Mouse (Mus musculus): ENCODE data around the gene Hsp90aa1.
"Not testable (repeated sequence)": the region's sequence is repeated elsewhere in the genome, so short reads cannot be mapped to it uniquely, and the experiment has no call there.

Gene Hsp90aa1

DNA sequence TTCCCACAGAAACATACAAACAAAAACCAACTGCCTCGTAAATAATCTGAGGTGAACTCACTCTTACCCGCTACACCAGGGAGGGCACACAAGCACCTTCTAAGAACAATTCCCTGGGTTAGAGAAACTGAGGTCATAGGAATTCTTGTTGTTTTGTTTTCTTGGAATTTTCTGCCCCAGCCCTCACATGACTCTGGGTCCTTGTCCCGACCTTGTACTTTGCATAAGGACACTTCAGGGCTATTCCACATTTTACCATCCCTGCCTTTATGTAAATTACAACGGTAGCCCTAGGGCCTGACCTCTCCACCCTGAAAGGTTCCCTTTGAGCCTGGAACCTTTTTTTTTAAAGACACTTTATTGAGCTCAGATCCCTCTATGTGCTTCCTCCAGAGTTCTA is at the start of gene Hsp90aa1:
Hsp90aa1 (minus strand) TSS at position 173 of the 400 bp plus-strand sequence.
- CTCF ChIA-PET, result interaction anchor here (1.2 kb wide), 1 partner anchor 35 kb away, joined by 3 read pairs; the partner anchor contains the start of gene Wdr20

DNA sequence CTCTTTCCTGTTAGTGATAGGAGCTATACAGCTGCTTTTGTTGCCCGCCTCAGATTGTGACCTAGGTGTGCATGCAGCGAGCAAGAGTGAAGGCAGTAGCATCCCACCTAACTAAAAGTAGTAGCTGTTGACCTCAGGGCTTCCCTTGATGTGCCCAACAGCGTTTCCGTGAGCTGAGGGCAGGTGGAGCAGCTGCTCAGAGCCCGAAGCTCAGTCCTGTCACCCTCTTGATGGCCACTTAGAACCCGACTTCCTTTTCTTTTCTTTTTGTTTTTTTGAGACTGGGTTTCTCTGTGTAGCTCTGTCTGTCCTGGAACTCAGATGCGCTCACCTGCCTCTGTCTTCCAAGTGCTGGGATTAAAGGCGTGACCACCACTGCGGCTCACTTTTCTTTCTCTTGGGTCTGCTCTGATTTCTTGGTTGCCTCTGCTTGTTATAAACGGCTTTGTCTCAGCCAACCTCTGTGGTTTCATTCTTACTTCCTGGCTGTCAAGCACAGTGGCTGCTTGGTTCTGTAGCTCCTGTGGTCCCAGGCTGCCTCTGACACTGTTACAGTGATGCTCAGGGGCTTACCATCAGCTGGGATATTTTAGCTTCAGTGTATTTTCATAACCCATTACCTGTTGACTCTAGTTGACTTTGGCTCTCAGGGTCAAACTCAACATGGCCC is 48.4 kb upstream of the Hsp90aa1 start:
- CTCF ChIA-PET, result interaction anchor here (1.0 to 1.1 kb wide), 2 partner anchors 11 to 28 kb away, joined by 3 read pairs; no protein-coding TSS in a partner anchor

DNA sequence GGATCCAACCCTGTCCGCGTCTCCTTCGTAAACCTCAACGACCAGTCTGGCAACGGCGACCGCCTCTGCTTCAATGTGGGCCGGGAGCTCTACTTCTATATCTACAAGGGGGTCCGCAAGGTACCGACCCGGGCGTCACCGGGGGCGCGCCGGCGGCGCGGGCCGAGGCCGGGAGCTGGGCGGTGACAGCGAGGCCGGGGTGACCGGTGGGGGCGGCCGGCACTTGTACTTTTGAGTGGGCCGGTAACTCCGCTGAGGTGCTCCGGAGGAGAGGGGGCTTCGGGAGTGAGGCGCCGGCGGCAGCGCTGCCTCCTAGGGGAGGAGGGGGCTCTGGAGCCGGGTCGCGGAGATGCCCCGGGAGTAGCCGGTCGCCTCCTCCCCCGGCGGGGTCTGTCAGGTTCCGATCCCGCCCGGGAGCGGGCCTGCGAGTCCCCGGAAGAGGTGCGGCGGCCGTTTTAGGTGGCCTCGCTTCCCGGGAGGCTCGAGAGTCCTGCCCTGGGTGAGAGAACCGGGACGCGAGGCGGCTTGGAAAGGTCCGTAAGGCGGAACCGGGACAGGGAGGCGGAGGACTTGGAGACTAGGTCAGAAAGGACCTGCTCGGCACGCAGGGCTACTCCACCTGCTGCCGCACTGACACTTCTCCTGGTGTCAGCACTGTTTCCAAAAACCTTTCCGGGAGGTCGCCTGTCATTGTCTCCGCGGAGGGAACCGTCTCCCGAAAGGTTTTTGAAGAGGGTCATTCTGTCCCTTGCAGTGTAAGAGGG is 35.8 kb upstream of the Hsp90aa1 start:
- CTCF ChIA-PET, result interaction anchor here (0.7 to 0.9 kb wide), 2 partner anchors 35 to 130 kb away, joined by 3 read pairs; no protein-coding TSS in a partner anchor

DNA sequence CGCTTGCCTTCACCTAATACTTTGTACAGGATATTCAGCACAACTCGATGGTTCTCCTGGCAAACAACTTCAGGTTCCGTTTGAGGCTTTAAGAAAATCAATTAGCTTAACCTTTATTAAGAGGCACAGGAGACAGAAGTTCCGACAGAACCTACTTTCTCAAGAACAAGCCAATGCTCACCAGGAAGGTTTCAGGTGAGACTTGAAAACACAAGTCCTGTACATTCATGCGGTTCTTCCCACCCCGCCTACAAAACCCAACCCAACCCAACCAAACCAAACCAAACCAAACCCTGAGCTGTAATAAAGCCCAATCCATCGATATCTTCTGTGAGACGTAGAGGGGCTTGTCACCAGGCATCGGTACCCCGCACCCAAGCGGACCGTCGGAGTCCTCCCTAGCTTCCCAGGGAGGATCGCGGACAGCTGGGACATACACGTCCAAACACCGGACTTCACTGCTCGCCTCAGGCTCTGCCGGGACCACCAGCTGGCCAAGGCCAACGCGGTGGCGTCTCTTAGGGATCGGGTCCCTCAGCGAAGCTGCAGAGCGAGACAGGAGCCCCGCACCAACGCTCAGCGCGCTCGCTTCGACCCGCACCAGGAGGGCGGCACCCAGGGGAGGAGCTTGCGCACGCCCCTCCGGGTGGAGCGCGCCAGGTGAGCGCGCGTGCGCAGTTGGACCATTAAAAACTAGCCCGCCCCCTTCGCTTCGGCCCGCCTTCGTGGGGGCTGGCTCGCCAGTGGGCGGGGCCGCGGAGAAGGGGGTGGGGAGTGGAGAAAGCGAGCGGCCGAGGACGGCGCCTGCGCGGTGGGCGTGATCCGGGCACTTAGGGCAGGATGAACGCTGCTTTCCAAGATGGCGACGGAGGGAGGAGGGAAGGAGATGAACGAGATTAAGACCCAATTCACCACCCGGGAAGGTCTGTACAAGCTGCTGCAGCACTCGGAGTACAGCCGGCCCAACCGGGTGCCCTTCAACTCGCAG is 34.9 kb upstream of the Hsp90aa1 start, which contains the start of gene Wdr20:
Wdr20 (plus strand) TSS at position 775 of the 988 bp plus-strand sequence.
- CTCF ChIA-PET, result interaction anchor here (0.7 to 0.9 kb wide), 2 partner anchors 34 to 129 kb away, joined by 3 read pairs; no protein-coding TSS in a partner anchor

DNA sequence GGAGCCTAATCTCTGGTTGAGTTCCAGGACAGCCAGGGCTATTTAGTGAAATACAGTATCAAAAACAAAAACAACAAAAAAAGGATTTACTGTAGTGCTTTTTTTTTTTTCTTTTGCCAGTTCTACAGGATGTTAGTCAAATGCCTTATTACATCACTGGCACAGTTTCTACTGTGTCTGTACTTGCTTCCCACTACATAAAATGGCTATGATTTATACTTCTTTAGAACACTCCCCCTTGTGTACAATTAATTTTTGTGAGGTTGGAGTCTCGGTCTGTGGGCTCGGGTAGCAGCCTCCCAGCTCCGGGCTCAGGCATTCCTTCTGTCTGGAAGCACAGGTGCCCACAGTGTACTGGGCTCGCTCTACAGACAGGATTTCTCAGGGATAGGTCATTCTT is 34.1 kb upstream of the Hsp90aa1 start:
- CTCF ChIA-PET, result interaction anchor here (0.6 to 0.7 kb wide), 2 partner anchors 92 to 94 kb away, joined by 3 to 11 read pairs; no protein-coding TSS in a partner anchor

DNA sequence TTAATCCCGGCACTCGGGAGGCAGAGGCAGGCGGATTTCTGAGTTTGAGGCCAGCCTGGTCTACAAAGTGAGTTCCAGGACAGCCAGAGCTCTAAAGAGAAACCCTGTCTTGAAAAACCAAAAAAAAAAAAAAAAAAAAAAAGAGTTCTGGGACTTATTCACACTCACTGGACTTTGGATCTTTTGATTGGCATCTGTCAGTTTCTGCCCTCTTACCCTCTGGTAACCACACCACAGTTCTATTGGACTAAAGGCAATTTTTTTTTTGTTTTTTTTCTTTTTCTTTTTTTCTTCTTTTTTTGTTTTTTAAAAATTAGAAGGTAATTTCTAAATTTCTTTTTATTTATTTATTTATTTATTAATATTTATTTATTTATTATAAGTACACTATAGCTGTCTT is 30.7 kb upstream of the Hsp90aa1 start:
- CTCF ChIA-PET, result not testable (repeated sequence)

DNA sequence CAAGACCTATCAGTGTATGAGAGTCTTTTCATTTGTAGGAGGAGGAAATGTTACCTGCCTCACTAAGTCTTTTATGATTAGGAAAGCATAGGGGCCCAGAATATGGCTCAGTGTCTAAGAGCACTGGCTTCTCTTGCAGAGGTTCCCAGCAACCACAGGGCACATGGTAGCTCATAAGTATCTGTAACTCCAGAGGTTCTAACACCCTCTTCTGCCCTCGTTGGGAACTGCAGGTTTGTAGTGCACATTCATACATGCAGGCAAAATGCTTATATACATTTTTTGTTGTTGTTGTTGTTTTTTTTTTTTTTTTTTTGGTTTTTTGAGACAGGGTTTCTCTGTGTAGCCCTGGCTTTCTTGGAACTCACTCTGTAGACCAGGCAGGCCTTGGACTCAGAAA is 23.9 kb upstream of the Hsp90aa1 start:
- CTCF ChIA-PET, result interaction anchor here (0.7 kb wide), 2 partner anchors 36 to 100 kb away, joined by 6 to 7 read pairs; no protein-coding TSS in a partner anchor

DNA sequence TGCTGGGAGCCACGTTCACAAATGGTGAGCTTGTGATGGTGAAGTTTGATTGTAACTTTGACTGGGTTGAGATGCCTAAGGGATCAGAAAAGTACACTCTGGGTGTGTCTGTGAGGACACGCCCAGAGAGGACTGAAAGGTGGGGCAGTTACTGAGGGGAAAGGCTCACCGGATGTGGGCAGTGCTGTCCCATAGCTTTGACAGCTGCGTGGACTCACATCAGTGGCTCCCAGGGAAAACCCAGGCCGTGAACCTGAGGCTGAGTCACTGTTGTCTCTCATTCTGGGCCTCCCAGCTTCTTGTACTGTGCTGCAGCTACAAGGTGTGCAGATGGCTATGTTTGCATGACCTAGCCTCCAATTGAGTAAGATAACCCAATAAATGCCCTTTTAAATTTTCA is 23.0 kb upstream of the Hsp90aa1 start:
- CTCF ChIA-PET, result no interaction called here

DNA sequence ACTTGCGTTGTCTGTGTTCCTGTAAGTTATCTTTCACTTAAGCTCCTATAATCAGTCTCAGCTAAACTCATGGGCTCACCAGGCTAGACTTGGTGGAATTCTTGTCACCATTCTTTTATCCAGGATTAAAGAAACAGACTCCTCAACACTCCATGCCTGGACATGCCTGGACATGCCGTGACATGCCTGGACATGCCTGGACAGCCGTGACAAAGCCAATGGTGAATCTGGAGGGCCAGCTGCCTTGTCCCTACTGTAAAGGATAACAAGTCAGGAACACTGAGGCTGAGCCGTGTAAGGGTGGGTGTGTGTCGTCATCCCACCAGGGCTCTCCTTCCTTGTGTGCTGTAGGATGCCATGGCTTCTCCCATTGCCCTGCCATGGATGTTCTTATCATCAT is 22.5 kb upstream of the Hsp90aa1 start:
- CTCF ChIA-PET, result no interaction called here

DNA sequence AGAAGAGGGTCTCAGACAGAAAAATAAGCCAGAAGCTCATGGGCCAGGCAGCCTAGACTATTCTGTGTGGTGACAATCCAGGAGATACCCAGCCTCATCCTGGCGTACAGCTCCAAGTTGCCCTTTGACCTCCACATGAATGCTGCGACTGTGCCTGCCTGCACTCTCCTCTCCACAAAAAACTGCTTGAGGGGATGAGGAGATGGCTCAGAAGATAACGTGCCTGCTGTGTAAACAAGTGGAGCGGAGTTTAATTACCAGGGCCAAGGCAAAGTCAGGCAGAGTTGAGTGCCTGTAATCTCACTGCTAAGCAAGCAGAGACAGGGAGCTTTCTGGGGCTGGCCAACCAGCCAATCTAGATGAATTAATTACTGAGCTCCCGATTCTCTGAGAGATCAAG is 13.5 kb upstream of the Hsp90aa1 start:
- CTCF ChIA-PET, result no interaction called here

DNA sequence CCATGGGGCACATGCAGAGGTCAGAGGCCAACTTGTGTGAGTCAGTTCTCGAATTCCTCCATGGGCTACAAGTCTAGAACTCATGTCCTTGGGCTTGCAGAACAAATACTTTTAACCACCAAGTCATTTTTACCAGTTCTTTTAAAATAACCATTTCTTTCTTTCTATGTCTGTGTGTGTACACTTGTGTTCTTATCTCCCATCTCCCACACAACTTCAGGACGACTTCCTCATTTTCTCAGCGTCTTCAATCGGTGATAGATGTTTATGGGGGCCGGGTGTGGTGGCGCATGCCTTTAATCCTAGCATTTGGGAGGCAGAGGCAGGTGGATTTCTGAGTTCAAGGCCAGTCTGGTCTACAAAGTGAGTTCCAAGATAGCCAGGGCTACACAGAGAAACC is 11.7 kb upstream of the Hsp90aa1 start:
- CTCF ChIA-PET, result no interaction called here

DNA sequence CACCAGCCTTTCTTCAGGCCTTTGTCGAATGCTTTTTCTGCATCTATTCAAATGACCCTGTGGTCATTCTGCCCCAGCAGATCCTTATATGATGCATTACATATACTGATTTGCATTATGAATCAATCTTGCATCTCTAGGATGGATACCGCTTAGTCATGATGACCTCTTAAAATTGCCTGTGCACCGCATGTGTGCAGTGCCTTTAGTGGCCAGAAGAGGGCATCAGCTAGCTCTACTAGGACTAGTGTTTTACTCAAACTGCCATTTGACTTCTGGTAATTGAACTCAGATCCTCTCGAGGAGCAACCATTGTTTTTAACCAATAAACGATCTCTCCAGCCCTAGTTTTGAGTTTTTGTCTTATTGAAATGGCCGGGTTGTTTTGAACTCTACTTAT is 11.3 kb upstream of the Hsp90aa1 start:
- CTCF ChIA-PET, result no interaction called here

DNA sequence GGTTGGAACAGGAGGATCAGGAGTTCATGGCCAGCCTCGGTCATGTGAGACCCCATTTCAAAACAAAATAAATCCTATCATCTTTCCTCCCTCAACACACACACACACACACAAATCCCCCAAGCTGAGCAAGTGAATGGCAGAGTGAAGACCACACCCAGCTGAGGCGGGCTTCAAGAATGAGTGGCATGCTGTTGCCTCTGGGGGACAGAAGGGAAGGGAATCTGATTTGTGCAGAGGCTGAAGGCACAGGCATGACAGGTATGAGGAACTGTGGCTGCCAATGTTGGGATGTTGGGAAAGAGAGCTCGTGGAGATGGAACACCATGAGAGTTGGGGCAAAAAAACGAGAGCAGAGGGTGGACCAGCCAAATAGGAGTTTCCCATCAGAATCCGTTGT is 8.7 kb upstream of the Hsp90aa1 start:
- CTCF ChIA-PET, result interaction anchor here (1.0 kb wide), 1 partner anchor 12 kb away, joined by 3 read pairs; no protein-coding TSS in a partner anchor

DNA sequence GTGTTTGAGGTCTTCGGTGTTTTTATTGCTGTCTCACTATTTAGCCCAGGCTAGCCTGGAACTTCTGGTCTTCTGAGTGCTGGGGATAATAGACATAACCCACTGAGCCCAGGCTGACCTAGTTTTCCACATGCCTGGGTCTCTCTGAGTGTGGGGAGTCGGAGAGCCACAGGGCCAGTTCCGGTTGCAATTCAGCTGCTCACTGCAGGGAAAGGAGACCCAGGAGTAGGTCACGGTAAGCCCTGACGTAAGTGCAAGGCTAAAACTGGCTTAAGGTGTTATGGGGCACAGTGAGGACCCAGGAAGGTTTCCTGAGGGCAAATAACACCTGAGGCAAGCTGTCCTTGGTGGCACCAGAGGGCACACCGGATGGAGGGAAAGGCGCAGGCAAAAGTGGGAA is 4.9 kb upstream of the Hsp90aa1 start:
- CTCF ChIA-PET, result no interaction called here

DNA sequence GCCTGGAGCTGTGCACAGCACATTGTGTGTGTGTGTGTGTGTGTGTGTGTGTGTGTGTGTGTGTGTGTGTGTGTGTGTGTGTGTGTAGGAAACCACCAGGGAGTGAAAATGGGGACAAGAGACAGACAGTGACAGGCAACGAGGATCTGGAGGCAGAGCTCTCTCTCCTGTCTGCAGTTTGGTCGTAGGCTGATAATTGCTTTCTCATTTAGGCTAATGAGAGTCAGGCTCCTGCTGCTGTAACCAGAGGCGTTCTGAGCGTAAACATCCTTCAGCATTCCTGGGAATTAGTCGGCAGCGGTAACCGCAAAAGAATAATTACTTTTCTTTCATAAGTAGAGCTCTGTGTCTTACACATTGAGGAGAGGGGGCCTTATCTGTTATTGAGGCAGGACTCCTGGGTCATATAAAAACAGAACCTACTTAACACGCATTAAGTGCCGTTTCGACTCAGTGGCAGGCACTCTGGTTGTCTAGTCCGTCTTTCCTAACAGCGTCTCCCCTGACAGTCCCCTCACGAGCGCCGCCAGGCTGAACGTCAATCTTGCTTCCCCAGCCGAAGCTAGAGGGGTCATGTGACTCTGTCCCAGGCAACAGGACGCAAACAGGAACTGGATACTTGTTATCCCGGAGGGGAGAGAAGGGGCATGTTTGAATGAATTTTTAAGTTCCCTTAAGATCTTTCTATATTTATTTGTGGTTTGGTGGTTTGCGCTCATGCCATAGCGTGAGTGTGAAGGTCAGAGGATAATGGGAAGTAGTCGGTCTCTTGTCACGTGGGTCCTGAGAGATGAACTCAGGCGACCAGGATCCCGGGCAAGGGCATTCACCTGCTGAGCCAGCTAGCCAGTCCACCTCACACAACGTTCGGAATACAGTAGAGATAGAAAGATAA is 4.1 kb upstream of the Hsp90aa1 start:
- CTCF ChIA-PET, result interaction anchor here (0.6 kb wide), 1 partner anchor 113 kb away, joined by 3 read pairs; no protein-coding TSS in a partner anchor

DNA sequence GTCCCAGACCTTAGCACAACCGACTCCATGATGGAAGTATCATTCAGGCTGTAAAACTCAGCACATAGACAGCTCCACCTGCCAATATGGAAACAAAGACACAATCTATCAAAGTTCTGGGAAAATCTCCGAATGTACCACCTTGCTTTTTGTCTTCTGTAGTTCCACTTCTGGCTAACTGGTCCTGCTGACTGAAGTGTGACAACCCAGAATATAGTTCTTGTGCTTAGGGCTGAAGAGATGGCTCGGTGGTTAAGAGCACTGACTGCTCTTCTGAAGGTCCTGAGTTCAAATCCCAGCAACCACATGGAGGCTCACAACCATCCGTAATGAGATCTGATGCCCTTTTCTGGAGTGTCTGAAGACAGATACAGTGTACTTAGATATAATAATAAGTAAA is 2.9 kb upstream of the Hsp90aa1 start:
- CTCF ChIA-PET, result interaction anchor here (0.6 kb wide), 1 partner anchor 132 kb away, joined by 4 read pairs; no protein-coding TSS in a partner anchor

DNA sequence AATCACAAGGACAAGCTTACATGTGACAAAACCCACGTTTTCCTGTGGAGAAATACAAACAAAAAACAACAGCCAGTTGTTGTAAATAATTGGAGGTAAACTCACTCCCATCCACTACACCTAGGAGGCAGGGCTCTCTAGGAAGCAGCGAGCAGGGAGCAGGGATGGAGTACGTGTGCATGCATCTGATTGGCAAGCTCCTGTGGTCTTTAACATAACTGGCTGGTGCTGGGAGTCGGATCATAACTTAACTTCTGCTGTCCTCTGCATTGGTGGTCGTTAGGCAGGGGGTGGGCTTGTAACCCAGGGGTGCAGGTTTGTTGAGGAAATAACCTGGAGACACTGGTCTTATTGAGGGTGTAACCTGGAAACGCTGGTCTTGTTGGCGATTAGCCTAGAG is 1.2 kb upstream of the Hsp90aa1 start:
- CTCF ChIA-PET, result interaction anchor here (0.9 to 1.2 kb wide), 2 partner anchors 34 to 42 kb away, joined by 3 read pairs; partner anchors contain the start of gene Wdr20

DNA sequence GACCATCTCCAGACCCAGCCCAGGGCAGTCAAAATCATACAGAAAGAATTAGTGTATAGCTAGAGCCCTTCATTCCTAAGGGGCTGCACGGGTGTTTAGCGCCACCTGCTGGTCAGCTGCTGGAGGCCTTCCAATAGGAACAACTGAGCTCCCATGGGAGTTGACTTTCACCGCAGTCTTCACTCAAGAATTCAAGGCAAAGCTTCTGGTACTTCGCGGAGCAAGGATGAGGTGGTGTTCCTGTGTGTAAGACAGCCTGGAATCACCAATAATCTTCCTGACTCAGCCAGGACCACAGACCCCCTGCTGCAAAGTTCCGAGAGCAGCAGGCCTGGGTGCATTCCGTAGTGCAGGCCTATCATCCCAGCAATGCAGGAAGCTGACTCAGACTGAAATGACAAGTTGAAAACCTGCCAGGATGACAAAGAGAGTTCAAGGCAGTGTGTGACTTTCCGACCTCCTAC is 512 bp upstream of the Hsp90aa1 start:
- CTCF ChIA-PET, result interaction anchor here (0.5 to 1.2 kb wide), 3 partner anchors 35 to 43 kb away, joined by 3 to 4 read pairs (median 3); partner anchors contain the start of gene Wdr20

DNA sequence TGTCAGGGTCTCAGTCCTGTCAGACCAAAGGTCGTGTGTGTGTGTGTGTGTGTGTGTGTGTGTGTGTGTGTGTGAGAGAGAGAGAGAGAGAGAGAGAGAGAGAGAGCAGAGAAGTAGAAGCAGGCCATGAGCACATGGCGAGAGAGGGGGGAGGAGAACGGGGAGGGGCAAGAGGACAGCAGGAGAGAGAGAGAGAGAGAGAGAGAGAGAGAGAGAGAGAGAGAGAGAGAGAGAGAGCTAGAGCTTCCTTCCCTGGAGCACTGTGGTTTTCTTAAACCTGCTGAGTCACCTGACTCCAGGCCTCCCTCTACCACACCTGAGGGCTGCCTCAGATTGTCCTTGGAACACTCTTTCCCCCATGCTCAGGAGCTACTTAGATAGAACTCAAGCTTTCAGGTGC is 1.2 kb downstream of the Hsp90aa1 start:
- CTCF ChIA-PET, result not testable (repeated sequence)

DNA sequence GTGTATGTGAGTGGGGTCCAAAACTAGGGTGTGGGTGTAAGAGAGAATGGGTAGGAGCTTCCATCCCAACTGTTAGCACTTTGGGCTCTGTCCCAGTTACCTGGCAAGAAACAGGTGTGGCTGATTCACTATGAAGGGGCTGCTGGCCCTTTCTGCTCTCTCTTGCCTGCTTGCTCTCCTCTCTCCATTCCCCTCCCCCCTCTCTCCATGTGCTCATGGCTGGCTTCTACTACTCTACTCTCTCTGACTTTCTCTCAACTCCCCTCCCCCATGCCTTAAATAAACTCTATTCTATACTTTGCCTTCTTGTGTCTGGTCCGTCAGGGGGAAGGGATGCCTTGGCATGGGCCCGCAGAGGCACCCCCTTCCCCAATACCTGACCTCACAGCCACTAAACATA is 1.8 kb downstream of the Hsp90aa1 start:
- CTCF ChIA-PET, result no interaction called here

Measured in spleen, embryonic (tissue).